Mouse (Mus musculus): ENCODE results near the gene Ntrk3.

DNA sequence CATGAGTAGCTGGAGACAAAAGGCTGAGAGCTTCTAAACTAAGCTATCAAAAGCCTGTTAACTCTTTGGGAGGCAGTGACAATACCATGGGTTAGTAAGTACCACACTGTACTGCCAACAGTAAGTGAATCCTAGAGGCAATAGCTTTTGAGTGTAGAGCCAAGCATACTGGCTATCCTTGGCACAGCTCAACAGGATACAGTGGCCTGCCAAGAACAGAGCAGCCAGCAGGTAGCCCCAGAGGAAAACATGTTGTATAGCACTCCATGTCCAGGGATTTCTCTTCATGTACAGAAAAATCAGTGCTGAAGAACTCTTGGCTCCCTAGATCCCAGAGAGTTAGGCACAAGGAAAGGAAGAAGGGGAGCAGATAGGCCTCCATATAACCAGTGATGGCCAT lies 296.1 kb downstream of the Ntrk3 start:
- TF ChIP-seq CTCF (conservative IDR thresholded peaks at IDR 0.05; ENCODE audit: insufficient read depth, insufficient read length, low read depth, low read length) (no peak), POLR2A (IDR thresholded peaks at IDR 0.05; ENCODE audit: low read depth, low read length) (no peak)
